Mouse (Mus musculus): ENCODE results near the gene Runx3.

DNA sequence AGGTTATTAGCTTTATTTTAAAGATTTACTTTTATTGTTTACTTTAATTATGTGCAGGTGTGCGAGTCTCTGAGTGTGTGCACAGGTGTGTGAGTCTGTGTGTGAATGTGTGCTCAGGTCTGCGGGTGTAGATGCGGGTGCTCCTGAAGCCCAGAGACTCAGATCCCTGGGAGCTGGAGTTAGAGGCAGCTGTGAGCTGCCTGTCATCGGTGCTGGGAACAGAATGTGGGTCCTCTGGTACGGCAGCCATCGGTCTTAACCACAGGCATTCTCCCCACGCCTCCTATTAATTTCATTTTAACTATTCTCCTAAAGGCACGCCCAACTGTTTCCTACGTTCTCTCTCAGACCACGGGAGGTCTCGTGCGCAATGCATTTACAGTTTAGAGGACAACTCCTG lies 12.3 kb downstream of the Runx3 start:
- TF ChIP-seq CTCF (IDR thresholded peaks at IDR 0.05; ENCODE audit: extremely low read depth, insufficient read depth, insufficient read length, insufficient replicate concordance) (no peak), POLR2A (IDR thresholded peaks at IDR 0.05; ENCODE audit: low read depth, low read length) (no peak)
